Comparison of ENCODE assay signal across 39 mouse cellular contexts in the genomic region with DNA sequence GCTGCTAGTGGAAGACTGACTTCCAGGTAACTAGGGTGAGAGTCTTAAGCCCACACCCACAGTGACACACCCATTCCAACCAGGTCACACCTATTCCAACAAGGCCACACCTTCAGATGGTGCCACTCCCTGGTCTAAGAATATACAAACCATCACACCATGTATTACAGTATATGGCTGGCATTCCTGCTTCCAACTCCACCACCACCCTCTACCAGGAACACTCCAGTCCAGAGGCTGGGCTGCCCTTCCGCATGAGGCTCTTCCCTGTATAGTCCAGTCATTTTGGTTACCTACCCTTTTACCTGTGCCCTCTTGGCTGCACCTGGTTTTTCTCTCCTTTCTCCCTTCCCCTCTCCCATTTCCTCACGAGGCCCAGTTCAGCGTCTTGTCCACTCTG. TPM values are rescaled to one million over a fixed set of nuclear protein-coding genes. Genes with fewer than 3 reads are reported as not detected.
"Had no signal": no experiment of that assay in that cellular context is flagged by ENCODE, and none has a peak within 500 bp of the region (broad histone marks: within the 10 kb centered on the region; RNA-seq: fewer than 3 reads in every experiment).

No protein-coding gene starts in this region.

RNA-seq across cellular contexts. Expression of a gene that starts 28.7 kb away (rescaled TPM):
- total RNA-seq: heart, adult 8-10 months; heart, postnatal 10 days; heart, postnatal 14 days; heart, postnatal 25 days; heart, postnatal 36 days; heart, postnatal 4 days; hematopoietic stem cell, adult 5-6 weeks; hindbrain, postnatal 0 days; layer of hippocampus, adult 18-20 months; layer of hippocampus, adult 2 months; layer of hippocampus, adult 8-10 months; layer of hippocampus, postnatal 10 days; layer of hippocampus, postnatal 14 days; layer of hippocampus, postnatal 25 days; layer of hippocampus, postnatal 36 days; left cerebral cortex, adult 18-20 months; left cerebral cortex, adult 2 months had no signal
- polyA plus RNA-seq: heart, embryonic 10.5 days; heart, embryonic 11.5 days; heart, embryonic 12.5 days; heart, embryonic 13.5 days; heart, embryonic 14.5 days; heart, embryonic 15.5 days; heart, embryonic 16.5 days; heart, postnatal 0 days; hindbrain, embryonic 10.5 days; hindbrain, embryonic 11.5 days; hindbrain, embryonic 12.5 days; hindbrain, embryonic 13.5 days; hindbrain, embryonic 14.5 days; hindbrain, embryonic 15.5 days; hindbrain, embryonic 16.5 days; hindbrain, postnatal 0 days; inflammation-experienced regulatory T-cells, adult 6 months; intestine, embryonic 16.5 days; intestine, postnatal 0 days; kidney, embryonic 14.5 days; kidney, embryonic 15.5 days; kidney, embryonic 16.5 days; kidney, postnatal 0 days had no signal
